Mouse (Mus musculus): ENCODE results near the gene Fbxw8. TPM values are rescaled to one million over a fixed set of nuclear protein-coding genes. Genes with fewer than 3 reads are reported as not detected.

The Fbxw8 gene
- polyA plus RNA-seq, 1 experiment from 2014 or later = 25.3 TPM

GRCm38 (mm10) chr5:118059646-118060045, 95.6 kb downstream of the Fbxw8 start:
- Histone ChIP-seq H3K36me3 (ENCODE audit: control insufficient read depth, insufficient read depth, low read length) (no peaks in the 10 kb centered on the region), H3K4me3 (ENCODE audit: low read depth, low read length) (no peak overlapping the region), H3K27me3 (replicated peaks; ENCODE audit: control insufficient read depth, insufficient read depth, low read length) (no peaks in the 10 kb centered on the region), H3K4me2 (ENCODE audit: low read length) (no peak overlapping the region), H3K9me3 (ENCODE audit: control insufficient read depth, low read length) (no peaks in the 10 kb centered on the region), H3K9ac (ENCODE audit: low read length) (no peak overlapping the region), H3K4me1 (replicated peaks; ENCODE audit: control insufficient read depth, insufficient read depth, low read length) (peaks cover 3% of the 10 kb centered on the region; the same call in 1 of the 2 replicates), H3K27ac (ENCODE audit: low read depth) (no peak overlapping the region)
- DNase-seq (ENCODE audit: low spot score) (no peak), ATAC-seq (replicated peaks; ENCODE audit: low FRiP score, low TSS enrichment, low read depth) (no peak)
- WGBS = 87% methylated on average over 9 of the region's 9 CpGs

- ATAC-seq (replicated peaks; ENCODE audit: low FRiP score, low TSS enrichment, low read depth) = no peak
- DNase-seq (ENCODE audit: low spot score) = no peak
Measured at GRCm38 (mm10) chr5:118058858-118059257, 96.4 kb downstream of the Fbxw8 start.

DNA sequence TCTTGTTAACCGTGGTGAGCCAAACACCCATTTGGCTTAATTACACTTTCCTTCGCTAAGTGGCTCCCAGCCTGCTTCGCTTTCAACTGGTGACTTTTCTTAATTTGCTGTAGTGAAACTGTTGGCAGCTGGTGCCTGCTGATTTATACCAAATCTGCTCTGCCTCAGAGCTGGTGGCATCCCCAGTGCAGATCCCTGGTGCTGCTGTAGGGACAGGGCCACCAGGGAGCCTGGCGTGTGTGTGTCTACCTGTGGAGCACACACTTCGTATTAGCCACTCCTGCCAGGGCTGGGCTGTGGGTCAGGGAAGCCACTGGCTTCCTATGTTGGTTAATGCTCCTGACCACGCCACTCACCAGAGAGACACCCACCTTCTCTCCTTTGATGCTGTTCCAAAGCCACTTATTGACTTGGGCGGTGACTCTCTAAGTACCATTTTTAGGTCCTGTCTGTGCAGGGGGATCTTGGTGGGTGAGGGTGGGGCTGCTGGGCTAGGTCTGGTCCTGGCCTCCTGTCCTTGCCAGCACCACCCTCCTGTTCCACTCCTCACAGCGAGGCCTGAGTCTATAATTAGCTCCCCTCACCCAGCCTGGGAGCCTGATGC, 97.7 kb downstream of the Fbxw8 start:
- H3K4me1 ChIP-seq (replicated peaks; ENCODE audit: control insufficient read depth, insufficient read depth, low read length) = peaks cover 3% of the 10 kb centered on the region; the same call in 1 of the 2 replicates
- no peaks in the 10 kb centered on the region for H3K9me3 ChIP-seq (ENCODE audit: control insufficient read depth, low read length)
- H3K4me2 ChIP-seq (ENCODE audit: low read length) = no peak overlapping the region
- H3K9ac ChIP-seq (ENCODE audit: low read length) = no peak overlapping the region
- no peaks in the 10 kb centered on the region for H3K27me3 ChIP-seq (replicated peaks; ENCODE audit: control insufficient read depth, insufficient read depth, low read length)
- WGBS = 49% methylated on average over 8 of the region's 8 CpGs
- no peak for ATAC-seq (replicated peaks; ENCODE audit: low FRiP score, low TSS enrichment, low read depth)
- no peak overlapping the region; the same call in 1 of the 2 replicates for H3K27ac ChIP-seq (ENCODE audit: low read depth)
- no peak overlapping the region for H3K4me3 ChIP-seq (ENCODE audit: low read depth, low read length)
- no peak for DNase-seq (ENCODE audit: low spot score)
- no peaks in the 10 kb centered on the region for H3K36me3 ChIP-seq (ENCODE audit: control insufficient read depth, insufficient read depth, low read length)

More at GRCm38 (mm10) chr5:118058858-118059257, 96.4 kb downstream of the Fbxw8 start:
- Histone ChIP-seq H3K9ac (ENCODE audit: low read length) (no peak overlapping the region), H3K27me3 (replicated peaks; ENCODE audit: control insufficient read depth, insufficient read depth, low read length) (no peaks in the 10 kb centered on the region), H3K36me3 (ENCODE audit: control insufficient read depth, insufficient read depth, low read length) (no peaks in the 10 kb centered on the region), H3K4me3 (ENCODE audit: low read depth, low read length) (no peak overlapping the region), H3K9me3 (ENCODE audit: control insufficient read depth, low read length) (no peaks in the 10 kb centered on the region), H3K4me1 (replicated peaks; ENCODE audit: control insufficient read depth, insufficient read depth, low read length) (peaks cover 3% of the 10 kb centered on the region; the same call in 1 of the 2 replicates), H3K4me2 (ENCODE audit: low read length) (no peak overlapping the region), H3K27ac (ENCODE audit: low read depth) (no peak overlapping the region)
- WGBS = 94% methylated on average over 10 of the region's 10 CpGs

GRCm38 (mm10) chr5:118053205-118053604, 102.1 kb downstream of the Fbxw8 start:
- H3K36me3 ChIP-seq (ENCODE audit: control insufficient read depth, insufficient read depth, low read length) = no peaks in the 10 kb centered on the region
- no peaks in the 10 kb centered on the region for H3K9me3 ChIP-seq (ENCODE audit: control insufficient read depth, low read length)
- no peak overlapping the region for H3K9ac ChIP-seq (ENCODE audit: low read length)
- peaks cover 3% of the 10 kb centered on the region; the same call in 1 of the 2 replicates for H3K4me1 ChIP-seq (replicated peaks; ENCODE audit: control insufficient read depth, insufficient read depth, low read length)
- H3K27ac ChIP-seq (ENCODE audit: low read depth) = no peak overlapping the region
- WGBS = 90% methylated on average over 2 of the region's 2 CpGs
- ATAC-seq (replicated peaks; ENCODE audit: low FRiP score, low TSS enrichment, low read depth) (no peak), DNase-seq (ENCODE audit: low spot score) (no peak)
- no peak overlapping the region for H3K4me2 ChIP-seq (ENCODE audit: low read length)
- H3K27me3 ChIP-seq (replicated peaks; ENCODE audit: control insufficient read depth, insufficient read depth, low read length) = no peaks in the 10 kb centered on the region
- no peak overlapping the region for H3K4me3 ChIP-seq (ENCODE audit: low read depth, low read length)

- 64% methylated on average over 8 of the region's 8 CpGs for WGBS
- no peak overlapping the region for H3K27ac ChIP-seq (ENCODE audit: low read depth)
- ATAC-seq (replicated peaks; ENCODE audit: low FRiP score, low TSS enrichment, low read depth) (peak; percentile 45), DNase-seq (ENCODE audit: low spot score) (no peak)
- H3K4me2 ChIP-seq (ENCODE audit: low read length) = no peak overlapping the region
- H3K36me3 ChIP-seq (ENCODE audit: control insufficient read depth, insufficient read depth, low read length) = no peaks in the 10 kb centered on the region
- H3K9me3 ChIP-seq (ENCODE audit: control insufficient read depth, low read length) = no peaks in the 10 kb centered on the region
- H3K9ac ChIP-seq (ENCODE audit: low read length) = no peak overlapping the region
- no peak overlapping the region for H3K4me3 ChIP-seq (ENCODE audit: low read depth, low read length)
- H3K27me3 ChIP-seq (replicated peaks; ENCODE audit: control insufficient read depth, insufficient read depth, low read length) = no peaks in the 10 kb centered on the region
- 0 out of 2 replicates have a peak, but pooled peaks cover 3% of the 10 kb centered on the region for H3K4me1 ChIP-seq (replicated peaks; ENCODE audit: control insufficient read depth, insufficient read depth, low read length)
Measured at GRCm38 (mm10) chr5:118051981-118052662, 103.1 kb downstream of the Fbxw8 start.

- Histone ChIP-seq H3K36me3 (ENCODE audit: control insufficient read depth, insufficient read depth, low read length) (no peaks in the 10 kb centered on the region), H3K4me2 (ENCODE audit: low read length) (no peak overlapping the region), H3K9ac (ENCODE audit: low read length) (no peak overlapping the region), H3K27me3 (replicated peaks; ENCODE audit: control insufficient read depth, insufficient read depth, low read length) (no peaks in the 10 kb centered on the region), H3K27ac (ENCODE audit: low read depth) (no peak overlapping the region), H3K4me3 (ENCODE audit: low read depth, low read length) (no peak overlapping the region), H3K9me3 (ENCODE audit: control insufficient read depth, low read length) (no peaks in the 10 kb centered on the region), H3K4me1 (replicated peaks; ENCODE audit: control insufficient read depth, insufficient read depth, low read length) (no peaks in the 10 kb centered on the region)
- DNase-seq (ENCODE audit: low spot score) = no peak
- WGBS = 80% methylated on average over 4 of the region's 4 CpGs
- ATAC-seq (replicated peaks; ENCODE audit: low FRiP score, low TSS enrichment, low read depth) = no peak
Measured at GRCm38 (mm10) chr5:118050743-118051142, 104.5 kb downstream of the Fbxw8 start.

- no peak overlapping the region for H3K27ac ChIP-seq (ENCODE audit: low read depth)
- H3K27me3 ChIP-seq (replicated peaks; ENCODE audit: control insufficient read depth, insufficient read depth, low read length) = no peaks in the 10 kb centered on the region
- H3K4me2 ChIP-seq (ENCODE audit: low read length) = no peak overlapping the region
- no peaks in the 10 kb centered on the region for H3K36me3 ChIP-seq (ENCODE audit: control insufficient read depth, insufficient read depth, low read length)
- no peaks in the 10 kb centered on the region for H3K4me1 ChIP-seq (replicated peaks; ENCODE audit: control insufficient read depth, insufficient read depth, low read length)
- no peak for ATAC-seq (replicated peaks; ENCODE audit: low FRiP score, low TSS enrichment, low read depth)
- H3K4me3 ChIP-seq (ENCODE audit: low read depth, low read length) = no peak overlapping the region
- H3K9ac ChIP-seq (ENCODE audit: low read length) = no peak overlapping the region
- no peak for DNase-seq (ENCODE audit: low spot score)
- H3K9me3 ChIP-seq (ENCODE audit: control insufficient read depth, low read length) = no peaks in the 10 kb centered on the region
- 88% methylated on average over 5 of the region's 5 CpGs for WGBS
Measured at GRCm38 (mm10) chr5:118048928-118049327, 106.3 kb downstream of the Fbxw8 start.

- 82% methylated on average over 4 of the region's 4 CpGs for WGBS
- no peak overlapping the region for H3K4me3 ChIP-seq (ENCODE audit: low read depth, low read length)
- no peaks in the 10 kb centered on the region for H3K36me3 ChIP-seq (ENCODE audit: control insufficient read depth, insufficient read depth, low read length)
- ATAC-seq (replicated peaks; ENCODE audit: low FRiP score, low TSS enrichment, low read depth) (no peak), DNase-seq (ENCODE audit: low spot score) (no peak)
- H3K9me3 ChIP-seq (ENCODE audit: control insufficient read depth, low read length) = no peaks in the 10 kb centered on the region
- H3K4me2 ChIP-seq (ENCODE audit: low read length) = no peak overlapping the region
- no peak overlapping the region for H3K9ac ChIP-seq (ENCODE audit: low read length)
- no peaks in the 10 kb centered on the region for H3K4me1 ChIP-seq (replicated peaks; ENCODE audit: control insufficient read depth, insufficient read depth, low read length)
- no peaks in the 10 kb centered on the region for H3K27me3 ChIP-seq (replicated peaks; ENCODE audit: control insufficient read depth, insufficient read depth, low read length)
- no peak overlapping the region for H3K27ac ChIP-seq (ENCODE audit: low read depth)
Measured at GRCm38 (mm10) chr5:118048412-118048811, 106.9 kb downstream of the Fbxw8 start.

Measured in intestine, embryonic 14.5 days (tissue).